ENCODE assay signal across 8 mouse cellular contexts in genomic region chr19:28974862-28975611, GRCm38 (mm10). TPM values are rescaled to one million over a fixed set of nuclear protein-coding genes. Genes with fewer than 3 reads are reported as not detected.
DNase-seq lines count a peak whose midpoint lies in the region; ATAC-seq lines count a peak whose summit lies in the region.

No protein-coding gene starts in this region.

- H3K36me3 ChIP-seq in hindbrain, embryonic 13.5 days: no peaks in the 10 kb centered on the region

- peaks cover 3% of the 10 kb centered on the region; the same call in 1 of the 2 replicates for H3K27me3 ChIP-seq in hindbrain, embryonic 13.5 days

- H3K4me2 ChIP-seq in hindbrain, embryonic 13.5 days: peak overlapping the region; percentile 66

- WGBS in hindbrain, embryonic 13.5 days: 18% methylated on average over 35 of the region's 35 CpGs

- no peaks in the 10 kb centered on the region for H3K9me3 ChIP-seq in hindbrain, embryonic 13.5 days

- peak overlapping the region; percentile 30; the same call in 1 of the 2 replicates for H3K27ac ChIP-seq in hindbrain, embryonic 13.5 days

- H3K9ac ChIP-seq in hindbrain, embryonic 13.5 days: peak overlapping the region; percentile 70

- peak; percentile 91 for ATAC-seq in hindbrain, embryonic 13.5 days (ENCODE audit: low FRiP score)

- peak; percentile 80 for DNase-seq in NIH3T3 (ENCODE audit: low read depth)
- peak; percentile 89 to 90 for DNase-seq in cerebellum, postnatal 10 days
- DNase-seq in frontal cortex, postnatal 25 days (ENCODE audit: low spot score in 2 of 2): peak; percentile 72 to 81
- DNase-seq in layer of hippocampus, postnatal 14 days (ENCODE audit: low spot score in 2 of 2): peak; percentile 65
- DNase-seq in lung, postnatal 10 days: peak; percentile 83
- DNase-seq in retina, adult 2 months (ENCODE audit: low read depth, low spot score): peak; percentile 57
- peak; percentile 73 to 79 for DNase-seq in thymus, postnatal 36 days

- peaks cover 6% of the 10 kb centered on the region for H3K4me1 ChIP-seq in hindbrain, embryonic 13.5 days (replicated peaks)

- H3K4me3 ChIP-seq in hindbrain, embryonic 13.5 days: peak overlapping the region; percentile 42

RNA-seq across cellular contexts. Expression of gene 4430402I18Rik, which starts 7.4 kb away (rescaled TPM):
- 0.65 and 0.89 TPM in 2 replicates for polyA plus RNA-seq in hindbrain, embryonic 13.5 days (2015; fragmentation: Nextera tagmentation; extraction: Ambion mirVana)
- total RNA-seq in layer of hippocampus, postnatal 14 days (2021): 1 to 10 TPM; 6.1 to 9.4 TPM

RNA-seq across cellular contexts. Expression of gene Plpp6, which starts 11.3 kb away (rescaled TPM):
- polyA plus RNA-seq in hindbrain, embryonic 13.5 days (2015; fragmentation: Nextera tagmentation; extraction: Ambion mirVana): 9.1 and 9.7 TPM in 2 replicates
- 10 to 100 TPM; 42.5 to 50.6 TPM for total RNA-seq in layer of hippocampus, postnatal 14 days (2021)

RNA-seq across cellular contexts. Expression of gene Cdc37l1, which starts 15.1 kb away (rescaled TPM):
- polyA plus RNA-seq in hindbrain, embryonic 13.5 days (2015; fragmentation: Nextera tagmentation; extraction: Ambion mirVana): 50.3 and 52.4 TPM in 2 replicates
- 100 to 1,000 TPM in 1 of 2 experiments, 10 to 100 TPM in 1; 93.5 to 100 TPM for total RNA-seq in layer of hippocampus, postnatal 14 days (2021)

Comparison
In these comparisons a context has a peak if more than half of its experiments do, and no peak if none do; other contexts are left out.
1. Peak in every context shown above with its lines: DNase-seq, ATAC-seq, H3K4me3 ChIP-seq and H3K27ac ChIP-seq.